7 mouse cellular contexts compared by ENCODE assay signal in the genomic region with DNA sequence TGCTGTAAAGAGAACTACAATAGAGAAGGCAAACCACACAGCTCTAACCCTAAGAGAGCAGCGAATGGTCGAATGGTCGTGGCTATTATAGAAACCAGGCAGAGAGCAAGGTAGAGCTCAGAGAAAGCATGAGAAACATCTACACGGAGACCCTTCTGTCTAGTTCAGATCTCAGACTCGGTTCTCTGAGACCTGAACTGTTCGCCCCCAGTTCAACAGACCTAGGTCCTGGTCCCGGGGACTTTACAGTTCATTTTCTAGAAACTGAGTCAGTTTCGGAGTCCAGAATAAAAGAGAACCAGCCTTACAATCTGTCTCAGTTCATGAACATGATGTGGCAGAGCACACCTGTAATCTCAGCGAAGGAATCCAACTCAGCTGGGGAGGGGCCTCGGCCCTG. TPM values are rescaled to one million over a fixed set of nuclear protein-coding genes. Genes with fewer than 3 reads are reported as not detected.
DNase-seq lines count a peak whose midpoint lies in the region; ATAC-seq and TF ChIP-seq lines count a peak whose summit lies in the region.

No protein-coding gene starts in this region.

- no peak for TF ChIP-seq CTCF in lung, embryonic 14.5 days (IDR thresholded peaks at IDR 0.05; ENCODE audit: low read depth)

- H3K27ac ChIP-seq in lung, embryonic 14.5 days (ENCODE audit: low read depth), result peak overlapping the region; percentile 85
- no peak overlapping the region for H3K27ac ChIP-seq in forebrain, embryonic 13.5 days
- H3K27ac ChIP-seq in limb, embryonic 14.5 days (replicated peaks; ENCODE audit: low read depth, low read length), result peak overlapping the region; percentile 93
- peak overlapping the region; percentile 97 for H3K27ac ChIP-seq in stomach, embryonic 14.5 days (ENCODE audit: low read length)

- 11% methylated on average over 10 of the region's 10 CpGs for WGBS in lung, embryonic 14.5 days
- WGBS in forebrain, embryonic 13.5 days, result 14% methylated on average over 10 of the region's 10 CpGs
- WGBS in limb, embryonic 14.5 days, result 9% methylated on average over 10 of the region's 10 CpGs
- 11% methylated on average over 10 of the region's 10 CpGs for WGBS in stomach, embryonic 14.5 days

- peaks cover 32% of the 10 kb centered on the region for H3K4me1 ChIP-seq in lung, embryonic 14.5 days (ENCODE audit: insufficient read depth)
- peaks cover 56% of the 10 kb centered on the region for H3K4me1 ChIP-seq in forebrain, embryonic 13.5 days
- H3K4me1 ChIP-seq in limb, embryonic 14.5 days (ENCODE audit: control insufficient read depth, insufficient read depth, low read length), result peaks cover 22% of the 10 kb centered on the region
- H3K4me1 ChIP-seq in stomach, embryonic 14.5 days (ENCODE audit: control insufficient read depth, insufficient read depth, low read length), result peaks cover 51% of the 10 kb centered on the region

- no peak for TF ChIP-seq POLR2A in limb, embryonic 14.5 days (IDR thresholded peaks at IDR 0.05; ENCODE audit: borderline replicate concordance, extremely low read depth, insufficient read depth, insufficient read length)

- no peak for ATAC-seq in lung, embryonic 14.5 days (ENCODE audit: insufficient read depth)
- ATAC-seq in forebrain, embryonic 13.5 days, result no peak; the same call in 1 of the 2 replicates
- ATAC-seq in limb, embryonic 14.5 days (ENCODE audit: low FRiP score, low read depth), result no peak
- ATAC-seq in stomach, embryonic 14.5 days (ENCODE audit: insufficient number of reproducible peaks, insufficient read depth, low FRiP score, low read depth), result no peak

- H3K4me2 ChIP-seq in lung, embryonic 14.5 days, result peak overlapping the region; percentile 79
- H3K4me2 ChIP-seq in forebrain, embryonic 13.5 days, result peak overlapping the region; percentile 92
- H3K4me2 ChIP-seq in limb, embryonic 14.5 days (replicated peaks; ENCODE audit: low read depth, low read length, severe bottlenecking), result peak overlapping the region; percentile 91
- peak overlapping the region; percentile 79 for H3K4me2 ChIP-seq in stomach, embryonic 14.5 days (replicated peaks; ENCODE audit: low read depth, low read length)

- DNase-seq in lung, embryonic 14.5 days, result no peak
- no peak for DNase-seq in lung, adult 18-20 months
- DNase-seq in limb, embryonic 14.5 days (ENCODE audit: low spot score), result no peak
- DNase-seq in adrenal gland, adult 18-20 months (ENCODE audit: low spot score in 2 of 2), result no peak
- no peak for DNase-seq in cerebellum, postnatal 36 days

- peaks cover 3% of the 10 kb centered on the region; the same call in 1 of the 2 replicates for H3K36me3 ChIP-seq in lung, embryonic 14.5 days (ENCODE audit: insufficient read depth)
- H3K36me3 ChIP-seq in forebrain, embryonic 13.5 days (ENCODE audit: poor library complexity, severe bottlenecking), result no peaks in the 10 kb centered on the region
- peaks cover 11% of the 10 kb centered on the region; the same call in 1 of the 2 replicates for H3K36me3 ChIP-seq in limb, embryonic 14.5 days (ENCODE audit: control insufficient read depth, insufficient read depth, low read length)
- no peaks in the 10 kb centered on the region for H3K36me3 ChIP-seq in stomach, embryonic 14.5 days (ENCODE audit: control insufficient read depth, insufficient read depth, low read length)

- peak overlapping the region; percentile 40; the same call in 1 of the 2 replicates for H3K9ac ChIP-seq in lung, embryonic 14.5 days
- H3K9ac ChIP-seq in forebrain, embryonic 13.5 days, result peak overlapping the region; percentile 43; the same call in 1 of the 2 replicates
- peak overlapping the region; percentile 28; the same call in 1 of the 2 replicates for H3K9ac ChIP-seq in limb, embryonic 14.5 days (ENCODE audit: low read depth, low read length, severe bottlenecking)
- H3K9ac ChIP-seq in stomach, embryonic 14.5 days (replicated peaks; ENCODE audit: low read depth, low read length), result no peak overlapping the region

- H3K9me3 ChIP-seq in lung, embryonic 14.5 days (ENCODE audit: low read depth, low read length), result no peaks in the 10 kb centered on the region
- no peaks in the 10 kb centered on the region for H3K9me3 ChIP-seq in forebrain, embryonic 13.5 days (replicated peaks)
- no peaks in the 10 kb centered on the region for H3K9me3 ChIP-seq in limb, embryonic 14.5 days (ENCODE audit: control insufficient read depth, low read length)
- H3K9me3 ChIP-seq in stomach, embryonic 14.5 days (ENCODE audit: control insufficient read depth, low read depth, low read length), result no peaks in the 10 kb centered on the region

- H3K4me3 ChIP-seq in lung, embryonic 14.5 days (ENCODE audit: low read depth, low read length), result peak overlapping the region; percentile 69
- peak overlapping the region; percentile 53 for H3K4me3 ChIP-seq in forebrain, embryonic 13.5 days
- H3K4me3 ChIP-seq in limb, embryonic 14.5 days (replicated peaks; ENCODE audit: low read length), result peak overlapping the region; percentile 88
- H3K4me3 ChIP-seq in stomach, embryonic 14.5 days (ENCODE audit: low read depth, low read length), result peak overlapping the region; percentile 82

- no peaks in the 10 kb centered on the region for H3K27me3 ChIP-seq in lung, embryonic 14.5 days (ENCODE audit: insufficient read depth, low read length)
- H3K27me3 ChIP-seq in forebrain, embryonic 13.5 days, result peaks cover 15% of the 10 kb centered on the region
- H3K27me3 ChIP-seq in limb, embryonic 14.5 days (ENCODE audit: control insufficient read depth, insufficient read depth, low read length), result no peaks in the 10 kb centered on the region
- no peaks in the 10 kb centered on the region for H3K27me3 ChIP-seq in stomach, embryonic 14.5 days (ENCODE audit: control insufficient read depth, insufficient read depth, low read length)

RNA-seq across cellular contexts. Expression of gene Id1, which starts 1.6 kb away (rescaled TPM):
- polyA plus RNA-seq in lung, embryonic 14.5 days (2014; fragmentation: Nextera tagmentation; extraction: Ambion mirVana), result 122 and 123 TPM in 2 replicates
- 25.8 and 26.1 TPM in 2 replicates for polyA plus RNA-seq in forebrain, embryonic 13.5 days (2015; fragmentation: Nextera tagmentation; extraction: Ambion mirVana)
- 444 and 565 TPM in 2 replicates for polyA plus RNA-seq in limb, embryonic 14.5 days (2012; rRNA removed)
- polyA plus RNA-seq in limb, embryonic 14.5 days (2014; fragmentation: Nextera tagmentation; extraction: Ambion mirVana), result 184 and 198 TPM in 2 replicates
- polyA plus RNA-seq in stomach, embryonic 14.5 days (2014; fragmentation: Nextera tagmentation; extraction: Ambion mirVana), result 147 and 150 TPM in 2 replicates
- total RNA-seq in adrenal gland, adult 18-20 months (2021), result 10 to 100 TPM; 51.8 to 93.4 TPM

RNA-seq across cellular contexts. Expression of gene Cox4i2, which starts 19.5 kb away (rescaled TPM):
- 51.4 and 59.6 TPM in 2 replicates for polyA plus RNA-seq in lung, embryonic 14.5 days (2014; fragmentation: Nextera tagmentation; extraction: Ambion mirVana)
- polyA plus RNA-seq in forebrain, embryonic 13.5 days (2015; fragmentation: Nextera tagmentation; extraction: Ambion mirVana), result 4.4 and 4.8 TPM in 2 replicates
- 21.7 and 23.7 TPM in 2 replicates for polyA plus RNA-seq in limb, embryonic 14.5 days (2012; rRNA removed)
- 33.6 and 34.7 TPM in 2 replicates for polyA plus RNA-seq in limb, embryonic 14.5 days (2014; fragmentation: Nextera tagmentation; extraction: Ambion mirVana)
- 18.4 and 21.7 TPM in 2 replicates for polyA plus RNA-seq in stomach, embryonic 14.5 days (2014; fragmentation: Nextera tagmentation; extraction: Ambion mirVana)
- total RNA-seq in adrenal gland, adult 18-20 months (2021), result 1 to 10 TPM; 2.5 to 3.8 TPM

RNA-seq across cellular contexts. Expression of gene Mcts2, which starts 47.7 kb away (rescaled TPM):
- polyA plus RNA-seq in lung, embryonic 14.5 days (2014; fragmentation: Nextera tagmentation; extraction: Ambion mirVana), result 28.5 and 32.7 TPM in 2 replicates
- 40.0 and 42.2 TPM in 2 replicates for polyA plus RNA-seq in forebrain, embryonic 13.5 days (2015; fragmentation: Nextera tagmentation; extraction: Ambion mirVana)
- 11.8 and 18.6 TPM in 2 replicates for polyA plus RNA-seq in limb, embryonic 14.5 days (2012; rRNA removed)
- 26.8 and 27.2 TPM in 2 replicates for polyA plus RNA-seq in limb, embryonic 14.5 days (2014; fragmentation: Nextera tagmentation; extraction: Ambion mirVana)
- polyA plus RNA-seq in stomach, embryonic 14.5 days (2014; fragmentation: Nextera tagmentation; extraction: Ambion mirVana), result 26.5 and 30.1 TPM in 2 replicates
- 10 to 100 TPM; 23.5 to 25.8 TPM for total RNA-seq in adrenal gland, adult 18-20 months (2021)
